Mouse (Mus musculus) liver, embryonic 16.5 days (tissue): ENCODE measurements around the gene Arid1b. TPM values are rescaled to one million over a fixed set of nuclear protein-coding genes. Genes with fewer than 3 reads are reported as not detected.

Source experiments
- ATAC-seq: fragments of 200-750 bp; cut with Nextera tagmentation; 2 replicates; pipeline ENCODE4 v1.8.0; 2017; ENCODE audit warnings: low read depth, mild to moderate bottlenecking, moderate number of reproducible peaks, moderate library complexity
- H3K27ac ChIP-seq: fragments of 300-500 bp; sonication (generic); 2 replicates; pipeline ENCODE4 v1.5.1; 2014; ENCODE audit warnings: mild to moderate bottlenecking, low read length
- H3K27me3 ChIP-seq: fragments of 300-500 bp; sonication (generic); 2 replicates; pipeline ENCODE4 v1.6.1; 2014; ENCODE audit warnings: low read depth, low read length, mixed read lengths; ENCODE audit not compliant: control insufficient read depth, insufficient read depth
- H3K36me3 ChIP-seq: fragments of 300-500 bp; sonication (generic); 2 replicates; pipeline ENCODE4 v1.6.1; 2014; ENCODE audit warnings: mild to moderate bottlenecking; ENCODE audit not compliant: control insufficient read depth, insufficient read depth
- H3K4me1 ChIP-seq: fragments of 300-500 bp; sonication (generic); 2 replicates; pipeline ENCODE4 v1.6.1; 2014; ENCODE audit warnings: low read depth, low read length, mixed read lengths; ENCODE audit not compliant: control insufficient read depth
- H3K4me2 ChIP-seq: fragments of 300-500 bp; sonication (generic); 2 replicates; pipeline ENCODE4 v1.6.1; 2014; ENCODE audit warnings: low read depth, low read length, mixed read lengths
- H3K4me3 ChIP-seq: fragments of 300-500 bp; sonication (generic); 2 replicates; pipeline ENCODE4 v1.5.1; 2014; ENCODE audit warnings: low read depth, mild to moderate bottlenecking, low read length
- H3K9ac ChIP-seq: fragments of 300-500 bp; sonication (generic); 2 replicates; pipeline ENCODE4 v1.6.1; 2014; ENCODE audit warnings: low read depth, low read length
- H3K9me3 ChIP-seq: fragments of 300-500 bp; sonication (generic); replicated peaks from 2 replicates; pipeline ENCODE4 v1.6.1; 2016; ENCODE audit warnings: low read length; ENCODE audit not compliant: control insufficient read depth
- WGBS: fragments of 180-500 bp; shearing (Covaris S2); extraction: QIAGEN DNeasy Blood & Tissue Kit; methylation state at CpG from one replicate; pipeline ENCODE4 v1.1.7; 2014; ENCODE audit not compliant: insufficient replicate concordance; 5-methylcytosine and 5-hydroxymethylcytosine counted together
- polyA plus RNA-seq: library from polyadenylated mRNA; unstranded; fragments of >200 nt; fragmentation: Nextera tagmentation; extraction: Ambion mirVana; gene quantifications from 2 replicates; pipeline ENCODE4 v1.2.1, GENCODE M21; 2015

Arid1b gene
- polyA plus RNA-seq, 1 experiment from 2014 or later: 3.2 TPM

DNA sequence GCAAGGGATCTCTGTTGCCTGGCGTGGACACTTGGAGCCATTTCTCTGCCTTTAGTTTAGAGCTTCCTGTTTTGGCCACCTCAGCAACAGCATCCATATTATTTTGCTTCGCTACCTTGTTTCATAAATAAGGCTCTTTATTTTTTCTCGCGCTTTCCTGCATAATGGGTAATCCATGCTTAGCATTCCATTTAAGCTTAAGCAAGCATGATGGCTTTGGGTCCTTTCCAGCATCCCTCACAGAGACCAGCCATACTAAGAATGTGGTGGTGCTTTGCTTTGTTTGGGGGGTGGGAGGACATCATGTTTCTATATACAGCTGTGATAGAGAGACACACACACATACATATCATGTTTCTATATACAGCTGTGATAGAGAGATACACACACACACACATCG, 318.2 kb downstream of the Arid1b start:
- H3K27ac ChIP-seq: no peak overlapping the region
- H3K9ac ChIP-seq: no peak overlapping the region
- no peak overlapping the region for H3K4me3 ChIP-seq
- no peaks in the 10 kb centered on the region for H3K4me1 ChIP-seq
- 73% methylated on average over 5 of the region's 5 CpGs for WGBS
- H3K27me3 ChIP-seq: no peaks in the 10 kb centered on the region
- no peaks in the 10 kb centered on the region for H3K9me3 ChIP-seq
- no peak overlapping the region for H3K4me2 ChIP-seq
- ATAC-seq: no peak
- H3K36me3 ChIP-seq: no peaks in the 10 kb centered on the region

- H3K9ac ChIP-seq: no peak overlapping the region
- WGBS: 49% methylated on average over 7 of the region's 7 CpGs
- H3K36me3 ChIP-seq: peaks cover 4% of the 10 kb centered on the region; the same call in 1 of the 2 replicates
- no peak overlapping the region for H3K27ac ChIP-seq
- no peak for ATAC-seq
- H3K9me3 ChIP-seq: no peaks in the 10 kb centered on the region
- H3K27me3 ChIP-seq: no peaks in the 10 kb centered on the region
- no peaks in the 10 kb centered on the region for H3K4me1 ChIP-seq
- no peak overlapping the region for H3K4me2 ChIP-seq
- H3K4me3 ChIP-seq: no peak overlapping the region
Measured at GRCm38 (mm10) chr17:5314735-5315134, 320.6 kb downstream of the Arid1b start.

DNA sequence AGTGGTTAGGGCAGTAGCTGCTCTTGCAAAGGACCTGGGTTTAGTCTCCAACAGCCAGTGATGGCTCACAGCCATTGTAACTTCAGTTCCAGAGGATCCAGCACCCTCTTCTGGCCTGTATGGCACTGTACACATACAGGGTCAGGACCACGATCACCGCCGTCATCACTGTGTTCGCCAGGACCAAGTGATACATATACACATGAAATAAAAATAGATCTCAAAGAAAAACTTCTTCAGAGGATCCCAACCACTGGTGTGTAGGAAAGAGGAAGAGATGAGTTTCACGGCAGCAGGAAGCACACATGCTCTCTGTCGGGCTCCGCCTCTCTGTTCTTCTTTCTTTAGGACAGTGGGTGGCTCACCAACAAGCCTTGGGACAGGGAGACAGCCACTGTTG, 322.4 kb downstream of the Arid1b start:
- H3K9me3 ChIP-seq: no peaks in the 10 kb centered on the region
- 37% methylated on average over 7 of the region's 7 CpGs for WGBS
- ATAC-seq: no peak
- H3K4me3 ChIP-seq: no peak overlapping the region
- no peaks in the 10 kb centered on the region for H3K4me1 ChIP-seq
- peaks cover 4% of the 10 kb centered on the region; the same call in 1 of the 2 replicates for H3K36me3 ChIP-seq
- 0 out of 2 replicates have a peak overlapping the region, but pooled peaks have one; percentile 29 for H3K27ac ChIP-seq
- H3K9ac ChIP-seq: no peak overlapping the region
- H3K4me2 ChIP-seq: no peak overlapping the region
- no peaks in the 10 kb centered on the region for H3K27me3 ChIP-seq

DNA sequence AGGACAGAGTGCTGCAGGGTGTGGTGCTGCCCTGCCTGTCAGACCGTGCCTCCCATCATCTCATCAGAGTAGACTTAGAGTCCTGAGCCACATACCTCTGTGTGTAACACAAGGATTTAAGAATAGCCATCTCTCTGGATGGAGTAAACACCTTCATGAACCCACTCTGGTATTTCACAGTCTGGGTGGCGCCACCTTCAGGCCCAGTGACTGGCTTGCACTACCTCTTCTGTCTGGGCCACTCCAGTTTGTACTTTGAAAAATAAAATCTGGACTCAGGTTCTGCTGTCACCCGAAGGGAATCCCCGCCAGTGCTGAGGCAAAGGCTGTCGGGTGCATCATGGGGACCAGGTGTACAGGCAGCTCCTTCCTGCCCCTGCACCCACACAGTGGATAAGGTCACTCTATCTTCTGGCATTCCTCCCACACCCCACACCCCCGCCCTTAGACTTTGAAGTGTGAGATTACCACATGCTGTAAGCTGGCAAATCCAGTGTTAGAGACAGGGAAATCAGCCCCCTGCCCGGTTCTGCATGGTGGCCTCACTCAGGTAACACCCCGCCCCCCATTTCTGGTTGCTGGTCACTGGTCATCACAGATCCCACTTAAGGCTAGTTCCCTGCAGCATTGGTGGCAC, 327.6 kb downstream of the Arid1b start:
- ATAC-seq: no peak
- 62% methylated on average over 8 of the region's 8 CpGs for WGBS
- Histone ChIP-seq H3K36me3 (peaks cover 4% of the 10 kb centered on the region), H3K9me3 (no peaks in the 10 kb centered on the region), H3K27me3 (no peaks in the 10 kb centered on the region), H3K4me3 (no peak overlapping the region), H3K4me2 (no peak overlapping the region), H3K4me1 (peaks cover 6% of the 10 kb centered on the region), H3K9ac (no peak overlapping the region), H3K27ac (no peak overlapping the region)

DNA sequence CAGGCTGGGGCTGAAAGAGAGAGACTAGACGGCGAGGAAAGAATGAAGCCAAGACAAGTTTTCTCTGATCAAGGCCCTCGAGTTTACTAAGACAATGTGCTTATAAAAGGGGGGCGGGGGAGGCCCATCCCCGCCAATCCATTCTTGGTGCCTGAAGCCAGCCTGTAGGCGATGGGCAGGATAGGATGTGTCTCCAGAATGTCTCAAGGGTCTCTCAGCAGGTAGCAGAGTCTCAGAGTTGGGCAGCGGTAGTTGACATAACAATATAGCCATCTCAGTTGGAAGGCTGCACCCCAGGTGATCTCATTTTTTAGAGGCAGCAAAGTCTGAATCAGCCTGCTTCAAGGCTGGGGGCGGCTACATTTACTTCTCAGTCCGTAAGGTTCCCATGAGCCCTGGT, 328.5 kb downstream of the Arid1b start:
- H3K27ac ChIP-seq: no peak overlapping the region
- H3K4me2 ChIP-seq: no peak overlapping the region
- no peaks in the 10 kb centered on the region for H3K27me3 ChIP-seq
- 78% methylated on average over 9 of the region's 9 CpGs for WGBS
- peaks cover 6% of the 10 kb centered on the region for H3K4me1 ChIP-seq
- peaks cover 4% of the 10 kb centered on the region for H3K36me3 ChIP-seq
- no peaks in the 10 kb centered on the region for H3K9me3 ChIP-seq
- H3K9ac ChIP-seq: no peak overlapping the region
- ATAC-seq: no peak
- no peak overlapping the region for H3K4me3 ChIP-seq

GRCm38 (mm10) chr17:5323746-5324145, 329.6 kb downstream of the Arid1b start:
- ATAC-seq: no peak
- Histone ChIP-seq H3K9me3 (no peaks in the 10 kb centered on the region), H3K4me3 (no peak overlapping the region), H3K4me2 (no peak overlapping the region), H3K36me3 (peaks cover 4% of the 10 kb centered on the region), H3K27me3 (no peaks in the 10 kb centered on the region), H3K9ac (no peak overlapping the region), H3K4me1 (peaks cover 6% of the 10 kb centered on the region), H3K27ac (no peak overlapping the region)
- 29% methylated on average over 1 of the region's 1 CpGs for WGBS

DNA sequence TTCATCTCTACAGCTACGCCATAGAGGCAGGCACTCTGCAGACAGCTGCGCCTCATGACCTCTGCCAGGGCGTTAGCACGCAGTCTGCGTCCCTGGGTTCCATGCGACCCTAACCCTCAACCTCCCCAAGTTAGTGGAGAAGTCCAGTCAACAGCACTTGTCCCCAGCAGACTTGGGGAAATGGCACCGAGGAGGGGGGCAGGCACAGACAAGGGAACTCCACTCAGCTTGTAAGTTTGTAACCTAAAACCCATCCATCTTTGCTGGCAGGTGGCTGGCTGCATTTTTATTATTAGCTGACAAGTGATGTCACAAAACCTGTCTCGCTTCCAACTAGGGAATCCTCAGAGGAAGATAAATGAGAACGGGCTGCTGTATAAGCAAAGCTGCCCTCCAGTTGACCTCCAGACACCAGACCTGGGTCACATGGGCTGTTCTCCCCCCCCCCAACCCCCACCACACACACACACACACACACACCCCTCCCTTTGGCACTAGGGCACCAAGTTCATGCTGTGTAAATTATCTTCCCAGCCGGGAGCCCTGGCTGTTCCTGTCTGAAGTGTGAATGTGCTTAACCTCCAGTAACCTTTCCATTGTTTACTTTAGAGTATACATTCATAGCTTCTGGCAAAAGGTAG, 330.2 kb downstream of the Arid1b start:
- Histone ChIP-seq H3K9me3 (no peaks in the 10 kb centered on the region), H3K27me3 (no peaks in the 10 kb centered on the region), H3K9ac (no peak overlapping the region), H3K4me2 (no peak overlapping the region), H3K4me1 (peaks cover 6% of the 10 kb centered on the region), H3K36me3 (peaks cover 2% of the 10 kb centered on the region), H3K27ac (no peak overlapping the region), H3K4me3 (no peak overlapping the region)
- peak; percentile 90 for ATAC-seq
- WGBS: 43% methylated on average over 10 of the region's 10 CpGs

GRCm38 (mm10) chr17:5326689-5327088, 332.6 kb downstream of the Arid1b start:
- ATAC-seq: no peak
- H3K4me1 ChIP-seq: peaks cover 6% of the 10 kb centered on the region
- no peaks in the 10 kb centered on the region for H3K9me3 ChIP-seq
- H3K4me2 ChIP-seq: no peak overlapping the region
- no peak overlapping the region for H3K4me3 ChIP-seq
- H3K27me3 ChIP-seq: no peaks in the 10 kb centered on the region
- H3K36me3 ChIP-seq: peaks cover 2% of the 10 kb centered on the region
- H3K27ac ChIP-seq: no peak overlapping the region
- 74% methylated on average over 7 of the region's 7 CpGs for WGBS
- H3K9ac ChIP-seq: no peak overlapping the region

- ATAC-seq: no peak
- 35% methylated on average over 12 of the region's 12 CpGs for WGBS
- H3K9ac ChIP-seq: no peak overlapping the region
- peaks cover 2% of the 10 kb centered on the region for H3K36me3 ChIP-seq
- no peak overlapping the region for H3K4me2 ChIP-seq
- H3K4me1 ChIP-seq: peaks cover 6% of the 10 kb centered on the region
- H3K27me3 ChIP-seq: no peaks in the 10 kb centered on the region
- H3K4me3 ChIP-seq: no peak overlapping the region
- no peak overlapping the region for H3K27ac ChIP-seq
- no peaks in the 10 kb centered on the region for H3K9me3 ChIP-seq
Measured at GRCm38 (mm10) chr17:5327480-5328180, 333.5 kb downstream of the Arid1b start.
